Mouse (Mus musculus) testis, adult 2 months (tissue): ENCODE data around the gene Dnajc11. TPM values are rescaled to one million over a fixed set of nuclear protein-coding genes. Genes with fewer than 3 reads are reported as not detected.

Source experiments
- H3K27ac ChIP-seq: fragments of 200-500 bp; 2 replicates; pipeline ENCODE4 v1.5.1; 2012; ENCODE audit warnings: low read depth, low read length; ENCODE audit not compliant: control insufficient read depth, insufficient read depth
- H3K27me3 ChIP-seq: fragments of 200-500 bp; 2 replicates; pipeline ENCODE4 v1.6.1; 2012; ENCODE audit warnings: mild to moderate bottlenecking, low read length, moderate library complexity; ENCODE audit not compliant: control insufficient read depth, insufficient read depth
- H3K36me3 ChIP-seq: fragments of 200-500 bp; 2 replicates; pipeline ENCODE4 v1.6.1; 2012; ENCODE audit warnings: mild to moderate bottlenecking, low read length; ENCODE audit not compliant: control insufficient read depth, insufficient read depth
- H3K4me1 ChIP-seq: fragments of 200-500 bp; 2 replicates; pipeline ENCODE4 v1.6.1; 2012; ENCODE audit warnings: low read length; ENCODE audit not compliant: control insufficient read depth, insufficient read depth
- H3K4me3 ChIP-seq: fragments of 200-500 bp; 2 replicates; pipeline ENCODE4 v1.5.1; 2012; ENCODE audit warnings: low read depth, mild to moderate bottlenecking, low read length, moderate library complexity, mixed read lengths; ENCODE audit not compliant: control insufficient read depth
- CTCF ChIP-seq: fragments of 200-500 bp; IDR thresholded peaks from 2 replicates; pipeline ENCODE4 v1.5.1; 2012; ENCODE audit warnings: low read depth, mild to moderate bottlenecking, inconsistent platforms, low read length, moderate library complexity; ENCODE audit not compliant: control insufficient read depth, insufficient read depth, insufficient replicate concordance
- POLR2A ChIP-seq: fragments of 200-500 bp; IDR thresholded peaks from 2 replicates; pipeline ENCODE4 v1.6.1; 2012; ENCODE audit warnings: low read depth, mild to moderate bottlenecking, inconsistent platforms, low read length, moderate library complexity; ENCODE audit not compliant: control insufficient read depth
- polyA plus RNA-seq: library from polyadenylated mRNA; depleted of rRNA; stranded (reverse); fragments of >200 nt; gene quantifications from 2 replicates; pipeline ENCODE4 v1.2.3, GENCODE M21; 2012

The Dnajc11 gene
- polyA plus RNA-seq, 1 experiment = 31.2 TPM

DNA sequence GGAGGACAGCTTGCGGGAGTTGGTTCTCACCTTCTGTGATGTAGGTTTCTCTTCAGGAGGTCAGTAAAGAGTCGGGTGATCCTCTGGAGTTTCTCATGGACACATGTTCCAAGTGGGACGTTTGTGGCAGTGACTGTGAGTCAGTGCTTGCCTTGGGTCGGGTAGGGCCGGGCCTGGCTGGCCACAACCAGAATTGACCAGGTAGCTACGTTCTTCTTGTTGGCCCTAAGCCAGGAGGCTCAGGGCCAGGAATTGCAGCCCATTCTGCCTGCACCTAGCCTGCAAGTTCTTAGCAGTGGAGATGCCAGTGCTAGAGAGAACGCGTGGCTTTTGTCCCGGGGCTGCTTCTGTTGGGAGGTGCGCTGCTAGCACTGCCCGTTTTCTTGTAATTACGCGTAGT, 4.0 kb downstream of the Dnajc11 start:
- no peak for TF ChIP-seq POLR2A
- no peak for TF ChIP-seq CTCF
- Histone ChIP-seq H3K27ac (no peak overlapping the region), H3K36me3 (no peaks in the 10 kb centered on the region), H3K4me3 (no peak overlapping the region), H3K4me1 (peaks cover 6% of the 10 kb centered on the region), H3K27me3 (no peaks in the 10 kb centered on the region)

GRCm38 (mm10) chr4:151938089-151938488, 4.6 kb downstream of the Dnajc11 start:
- Histone ChIP-seq H3K27me3 (no peaks in the 10 kb centered on the region), H3K36me3 (no peaks in the 10 kb centered on the region), H3K27ac (no peak overlapping the region), H3K4me1 (peaks cover 4% of the 10 kb centered on the region), H3K4me3 (no peak overlapping the region)
- no peak for TF ChIP-seq POLR2A
- no peak for TF ChIP-seq CTCF

DNA sequence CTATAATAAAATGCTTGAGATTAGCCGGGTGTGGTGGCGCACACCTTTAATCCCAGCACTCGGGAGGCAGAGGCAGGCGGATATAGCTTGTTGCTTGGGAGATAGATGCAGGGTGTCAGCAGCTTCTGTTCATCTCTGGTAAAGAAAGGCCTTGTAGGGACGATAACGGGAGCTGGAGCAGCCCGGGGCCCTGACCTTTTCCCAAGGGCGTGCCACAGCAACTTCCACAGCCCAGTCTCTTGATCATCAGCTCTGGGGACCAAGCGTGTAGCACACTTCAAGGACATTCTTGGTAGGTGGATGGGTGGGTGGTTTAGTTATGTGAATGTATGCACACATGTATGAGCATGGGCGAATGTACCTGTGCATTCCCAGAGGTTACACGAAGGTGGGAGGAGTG, 12.7 kb downstream of the Dnajc11 start:
- H3K36me3 ChIP-seq = peaks cover 3% of the 10 kb centered on the region; the same call in 1 of the 2 replicates
- TF ChIP-seq CTCF (no peak), POLR2A (no peak)
- no peak overlapping the region for H3K27ac ChIP-seq

DNA sequence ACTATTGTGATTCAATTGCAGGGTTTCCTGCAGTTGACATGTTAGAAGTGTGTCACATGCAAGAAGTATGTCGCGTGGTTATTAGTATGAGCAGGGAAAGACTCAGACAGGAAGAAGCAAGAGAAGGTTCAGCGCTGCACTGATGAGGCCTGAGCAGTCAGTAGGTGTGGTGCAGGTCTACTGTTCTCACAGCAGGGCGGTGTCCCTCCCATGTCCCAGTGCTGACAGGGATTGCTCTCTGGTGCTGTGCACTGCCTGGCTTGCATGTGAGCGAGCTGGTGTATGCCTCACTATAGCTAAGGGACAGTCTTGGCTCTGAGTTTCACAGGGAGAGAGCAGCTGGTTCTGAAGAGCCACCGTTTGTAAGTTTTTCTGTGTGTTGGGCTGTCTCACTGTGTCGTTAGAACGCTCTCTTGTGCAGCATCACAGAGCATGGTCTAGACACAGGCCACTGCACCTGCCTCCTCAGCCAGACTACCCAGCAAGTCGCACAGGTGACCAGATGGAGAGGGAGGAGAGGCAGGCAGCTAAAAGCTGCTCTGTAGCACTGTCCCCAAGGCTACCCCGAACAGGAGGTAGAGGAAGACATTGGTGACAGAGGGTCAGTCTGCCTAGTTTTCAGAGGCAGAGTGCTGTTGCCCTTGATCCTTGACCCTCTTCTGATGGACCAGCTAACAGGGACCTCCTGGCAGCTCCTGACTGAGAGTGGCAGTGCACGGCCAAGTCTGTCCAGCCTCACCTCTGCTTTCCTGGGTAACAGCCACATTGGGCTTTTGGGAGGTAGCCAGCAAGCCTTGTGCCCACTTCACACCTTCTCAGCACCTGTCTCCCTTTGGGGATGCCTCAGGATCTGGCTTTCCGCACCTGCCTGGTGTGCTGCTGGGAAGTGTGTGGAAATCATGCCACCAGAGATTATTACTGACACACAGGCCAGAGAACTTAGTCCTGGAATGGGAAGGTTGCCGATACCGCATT, 15.3 kb downstream of the Dnajc11 start:
- no peak overlapping the region for H3K27ac ChIP-seq
- H3K4me1 ChIP-seq = no peaks in the 10 kb centered on the region
- H3K4me3 ChIP-seq = no peak overlapping the region
- no peak for TF ChIP-seq CTCF
- TF ChIP-seq POLR2A = 0 out of 2 replicates have a peak, but pooled peaks have one; percentile 27
- H3K36me3 ChIP-seq = peaks cover 3% of the 10 kb centered on the region
- H3K27me3 ChIP-seq = no peaks in the 10 kb centered on the region

More for the DNA sequence above, 12.7 kb downstream of the Dnajc11 start:
- H3K4me1 ChIP-seq = no peaks in the 10 kb centered on the region
- H3K27me3 ChIP-seq = no peaks in the 10 kb centered on the region
- H3K4me3 ChIP-seq = no peak overlapping the region

GRCm38 (mm10) chr4:151953209-151953608, 19.7 kb downstream of the Dnajc11 start:
- no peaks in the 10 kb centered on the region for H3K27me3 ChIP-seq
- peaks cover 3% of the 10 kb centered on the region for H3K36me3 ChIP-seq
- no peaks in the 10 kb centered on the region for H3K4me1 ChIP-seq
- H3K4me3 ChIP-seq = no peak overlapping the region
- no peak for TF ChIP-seq POLR2A
- TF ChIP-seq CTCF = no peak
- H3K27ac ChIP-seq = no peak overlapping the region

DNA sequence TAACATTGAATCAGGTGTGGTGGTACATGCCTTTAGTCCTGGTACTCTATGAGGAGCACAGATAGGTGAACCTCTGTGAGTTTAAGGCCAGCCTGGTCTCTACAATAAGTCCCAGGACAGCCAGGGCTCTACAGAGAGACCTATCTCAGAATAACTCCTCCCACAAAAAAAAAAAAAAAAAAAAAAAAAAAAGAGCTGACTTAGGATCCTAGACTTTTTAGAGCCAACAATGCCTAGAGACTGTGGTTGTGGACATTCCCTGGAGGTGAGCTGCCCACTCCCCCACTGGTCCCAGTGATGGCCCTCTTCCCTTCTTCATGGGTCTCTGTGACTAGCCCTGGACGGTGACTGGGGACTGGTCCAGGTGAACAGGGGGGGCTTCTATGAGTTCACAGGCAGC, 22.3 kb downstream of the Dnajc11 start:
- Histone ChIP-seq H3K4me1 (no peaks in the 10 kb centered on the region), H3K36me3 (no peaks in the 10 kb centered on the region; the same call in 1 of the 2 replicates), H3K27me3 (no peaks in the 10 kb centered on the region), H3K4me3 (no peak overlapping the region), H3K27ac (no peak overlapping the region)
- TF ChIP-seq CTCF (no peak), POLR2A (no peak)

DNA sequence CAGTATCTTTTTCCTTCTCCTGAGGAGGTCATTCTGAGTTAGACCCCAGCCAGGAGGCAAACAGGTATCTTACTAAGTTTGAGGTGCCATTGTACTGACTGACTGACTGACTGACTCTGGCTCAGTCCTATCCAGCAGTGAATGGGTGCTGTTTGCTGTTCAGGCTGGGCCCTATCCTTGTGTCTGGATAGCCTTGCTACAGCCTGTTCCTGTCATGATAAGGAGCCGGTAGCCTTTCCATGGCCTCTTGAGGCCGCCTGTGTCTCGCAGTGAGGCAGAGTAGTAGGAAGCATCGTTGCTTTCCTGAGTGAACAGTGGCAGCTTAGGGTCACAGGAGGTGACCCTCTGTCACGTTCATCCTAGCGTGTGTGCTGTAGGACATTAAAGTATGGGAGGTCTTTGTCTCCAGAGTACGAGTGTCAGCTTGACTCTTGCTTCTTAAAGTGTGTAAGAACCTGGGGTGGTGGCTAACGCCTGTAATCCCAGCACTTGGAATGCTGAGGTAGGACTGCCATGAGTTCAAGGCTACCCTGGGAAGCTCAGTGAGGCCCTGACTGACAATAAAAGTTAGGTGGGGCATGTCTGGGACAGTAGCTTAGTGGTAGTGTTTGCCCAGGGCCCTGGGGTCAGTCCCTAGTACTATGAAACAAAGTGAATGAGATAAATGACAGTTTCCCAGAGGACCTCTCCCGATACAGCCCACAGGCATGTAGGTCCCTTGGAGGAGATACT, 24.3 kb downstream of the Dnajc11 start:
- Histone ChIP-seq H3K4me1 (no peaks in the 10 kb centered on the region), H3K27me3 (no peaks in the 10 kb centered on the region), H3K27ac (peak overlapping the region; percentile 34), H3K4me3 (no peak overlapping the region), H3K36me3 (peaks cover 1% of the 10 kb centered on the region; the same call in 1 of the 2 replicates)
- TF ChIP-seq CTCF = no peak
- no peak for TF ChIP-seq POLR2A
